Mouse (Mus musculus) kidney, adult 9 months (tissue): ENCODE data around the gene 2510039O18Rik.

ENCODE experiments used
- DNase-seq: peaks from one replicate; pipeline ENCODE4 v3.0.0; 2022

The 2510039O18Rik gene

DNA sequence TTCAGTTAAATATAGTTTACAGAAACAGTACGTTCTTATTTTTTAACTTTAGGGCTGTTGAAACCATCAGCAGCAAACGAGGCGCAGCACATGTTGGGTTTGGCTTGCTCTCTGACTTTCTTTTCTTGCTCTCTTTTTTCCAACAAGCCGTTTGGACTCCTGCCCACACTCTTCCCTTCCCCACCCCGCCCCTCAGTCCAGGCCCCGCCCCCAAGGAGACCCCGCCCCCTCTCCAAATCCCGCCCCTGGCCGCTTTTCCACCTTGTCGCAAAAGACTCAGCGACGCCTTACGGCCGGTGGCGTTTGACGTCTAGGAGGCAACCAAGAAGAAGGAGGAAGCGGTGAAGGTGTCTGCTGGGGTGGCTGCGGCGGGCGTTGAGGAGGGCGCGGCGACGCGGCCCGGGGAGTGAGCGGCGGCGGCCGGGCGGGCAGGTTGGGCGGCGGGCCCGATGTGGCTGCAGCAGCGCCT lies at the start of gene 2510039O18Rik:
Gene 2510039O18Rik, plus strand, starts transcription at position 320 of the 469 bp plus-strand sequence.
- peak; percentile 87 for DNase-seq

DNA sequence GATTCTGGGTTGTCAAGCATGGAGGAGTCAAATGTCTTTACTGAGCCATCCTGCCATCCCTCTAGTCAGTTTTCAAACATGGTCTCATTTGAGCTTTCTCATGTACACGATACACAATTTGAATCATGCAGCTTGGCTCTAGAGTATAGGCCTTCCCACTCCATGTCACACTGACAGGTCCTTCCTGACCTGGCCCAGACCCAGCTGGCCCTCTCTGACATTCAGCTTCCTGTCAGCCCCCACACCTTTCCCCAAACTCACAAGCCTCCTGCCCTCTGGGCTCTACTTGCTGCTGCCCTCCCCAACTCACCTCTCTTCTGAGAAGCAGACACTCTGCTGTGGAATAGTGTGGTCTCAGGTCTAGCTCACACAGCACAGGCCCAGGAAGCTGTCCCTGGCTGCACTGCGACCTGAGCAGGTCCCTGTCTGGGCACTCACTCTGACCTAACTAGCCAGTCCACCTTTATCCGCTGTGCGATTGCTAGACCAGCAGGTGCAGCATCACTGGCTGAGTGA lies 44.8 kb upstream of the 2510039O18Rik start:
- no peak for DNase-seq

DNA sequence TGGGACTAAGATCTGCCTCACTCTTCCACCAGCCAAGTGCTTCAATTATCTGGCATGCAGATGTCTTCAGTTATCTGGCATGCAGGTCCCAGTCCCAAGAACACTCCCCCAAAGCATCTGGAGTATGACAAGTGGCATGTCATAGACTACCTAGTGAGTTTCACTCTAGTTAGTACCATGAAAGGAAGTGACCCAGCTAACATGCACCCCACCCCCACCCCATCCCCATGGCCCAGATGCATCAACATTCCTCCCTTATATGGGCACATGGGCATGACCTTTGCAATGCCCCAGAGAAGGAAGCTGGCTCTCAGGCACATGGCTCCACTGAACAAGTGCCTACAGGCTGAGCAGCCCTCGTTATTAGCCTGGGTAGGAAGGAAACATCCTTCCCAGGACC lies 44.3 kb upstream of the 2510039O18Rik start:
- no peak for DNase-seq

DNA sequence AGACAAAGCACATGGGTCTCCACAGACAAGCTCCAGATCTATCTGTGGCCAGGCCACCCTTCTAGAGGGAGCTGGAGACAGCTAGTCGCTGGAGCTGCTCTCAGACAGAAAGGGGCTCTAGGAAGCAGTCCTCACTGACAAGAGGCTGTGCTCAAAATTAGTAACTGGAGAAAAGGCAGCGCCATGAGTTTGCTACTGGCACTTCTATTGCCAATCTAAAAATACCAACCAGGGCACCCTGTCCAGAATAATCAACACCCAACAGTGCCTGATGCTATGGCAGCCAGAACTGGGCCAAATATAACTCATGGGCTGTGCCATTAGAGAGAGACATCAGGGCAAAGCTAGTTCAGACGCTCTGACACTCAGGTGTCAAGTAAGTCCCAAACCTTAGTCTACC lies 43.3 kb upstream of the 2510039O18Rik start:
- DNase-seq = no peak

DNA sequence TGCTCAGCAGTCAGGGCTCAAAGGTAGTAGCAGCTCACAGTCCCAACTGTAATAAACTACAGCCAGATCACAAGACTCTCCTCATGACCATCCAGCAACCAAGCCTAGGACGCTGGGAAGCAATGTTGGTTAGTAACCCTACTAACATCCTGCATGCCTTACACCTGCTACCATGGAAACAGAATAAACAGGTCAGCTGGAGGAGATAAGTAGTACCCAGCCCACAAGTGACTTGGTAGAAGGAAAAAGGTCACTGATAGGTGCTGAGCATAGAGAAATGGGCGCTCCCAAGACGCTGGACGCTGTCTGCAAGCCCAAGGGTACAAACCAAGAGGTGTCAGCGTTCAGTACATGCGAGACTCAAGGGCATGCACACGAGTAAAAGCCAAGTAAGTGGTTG lies 40.2 kb upstream of the 2510039O18Rik start:
- peak; percentile 34 for DNase-seq

DNA sequence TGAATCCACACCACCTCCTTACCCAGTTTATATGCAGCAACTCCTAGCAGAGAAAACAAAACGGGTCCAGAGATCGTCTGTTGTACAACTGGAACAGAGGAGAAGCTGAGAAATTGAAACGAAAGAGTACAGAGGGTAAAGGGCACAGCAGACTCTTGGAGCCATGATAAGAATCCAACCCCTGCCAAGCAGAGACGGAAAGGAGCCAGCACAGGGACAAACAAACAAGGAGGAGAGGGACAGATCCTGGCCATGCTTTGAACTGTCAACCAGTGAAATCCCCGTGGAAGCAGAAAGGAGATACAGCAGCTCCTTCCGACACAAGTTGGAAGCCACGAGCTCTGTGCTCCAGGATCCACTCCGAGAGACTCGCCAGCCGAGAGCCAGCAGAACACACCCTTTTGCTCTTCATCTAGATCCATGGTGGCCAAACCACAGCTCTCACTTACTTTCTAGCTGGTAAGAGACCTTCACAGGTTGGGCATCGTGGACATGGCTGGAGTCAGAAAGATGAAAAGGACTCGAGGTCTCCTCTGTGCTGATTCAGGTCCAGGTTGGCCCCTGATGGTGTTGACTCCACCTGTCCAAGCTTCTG lies 37.7 kb upstream of the 2510039O18Rik start:
- DNase-seq = peak; percentile 64

DNA sequence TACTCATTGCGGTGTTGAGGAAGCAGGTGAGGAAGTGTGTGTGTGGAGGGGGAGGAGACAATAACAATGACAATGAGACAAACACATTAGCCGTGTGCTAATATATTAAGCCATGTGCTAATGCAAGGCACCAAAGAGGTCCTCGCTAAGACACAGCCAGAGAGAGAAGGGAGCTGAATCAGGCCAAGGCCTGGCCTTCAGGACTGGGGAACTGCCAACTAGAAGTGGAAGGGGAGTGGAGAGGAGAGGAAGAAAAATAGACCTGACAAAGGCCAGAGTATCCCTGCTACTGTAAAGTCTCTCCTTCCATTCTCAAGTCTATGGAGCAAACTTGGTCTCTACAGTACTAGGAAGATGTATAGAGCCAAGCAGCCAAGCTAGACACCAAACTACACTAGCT lies 37.1 kb upstream of the 2510039O18Rik start:
- DNase-seq = no peak

DNA sequence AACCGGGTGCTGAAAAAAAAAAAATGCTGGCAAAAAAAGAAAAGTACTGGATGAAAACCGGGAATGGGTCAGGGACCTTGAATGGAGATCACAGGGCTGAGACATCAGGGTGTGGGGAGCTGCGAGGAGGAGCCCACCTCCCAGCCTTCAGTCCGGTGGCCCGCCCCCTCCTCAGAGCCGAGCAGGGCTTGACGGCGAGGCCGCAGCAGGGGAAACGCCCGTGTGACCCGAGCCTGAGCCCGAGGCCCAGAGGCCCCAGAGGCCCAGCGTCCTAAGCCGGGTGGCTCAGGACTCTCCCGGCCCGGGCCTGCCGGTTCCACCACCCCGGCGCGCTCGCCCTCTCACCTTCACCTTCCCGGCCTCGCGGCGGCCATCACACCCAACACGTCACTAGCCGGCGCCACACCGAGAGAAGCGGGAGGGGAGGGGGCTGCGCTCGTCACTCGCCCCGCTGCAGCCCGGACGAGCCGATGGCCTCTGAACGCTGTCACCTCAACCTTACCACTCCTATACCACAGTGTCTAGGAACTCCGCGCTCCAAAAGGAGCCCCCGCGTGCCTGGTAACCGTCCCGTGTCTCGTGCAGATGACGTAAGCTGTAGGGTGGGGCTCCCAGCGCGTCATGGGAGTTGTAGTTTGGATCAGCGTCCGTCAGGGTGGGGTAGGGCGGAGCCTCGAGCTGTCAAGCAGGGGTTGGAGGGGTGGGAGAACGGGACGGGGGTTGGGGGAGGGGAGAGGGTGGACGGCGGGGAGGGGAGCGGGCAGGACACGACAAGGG lies 36.2 kb upstream of the 2510039O18Rik start, which contains the start of gene Mfn2:
Gene Mfn2, minus strand, starts transcription at position 392 of the 777 bp plus-strand sequence.
- peak; percentile 94 for DNase-seq

DNA sequence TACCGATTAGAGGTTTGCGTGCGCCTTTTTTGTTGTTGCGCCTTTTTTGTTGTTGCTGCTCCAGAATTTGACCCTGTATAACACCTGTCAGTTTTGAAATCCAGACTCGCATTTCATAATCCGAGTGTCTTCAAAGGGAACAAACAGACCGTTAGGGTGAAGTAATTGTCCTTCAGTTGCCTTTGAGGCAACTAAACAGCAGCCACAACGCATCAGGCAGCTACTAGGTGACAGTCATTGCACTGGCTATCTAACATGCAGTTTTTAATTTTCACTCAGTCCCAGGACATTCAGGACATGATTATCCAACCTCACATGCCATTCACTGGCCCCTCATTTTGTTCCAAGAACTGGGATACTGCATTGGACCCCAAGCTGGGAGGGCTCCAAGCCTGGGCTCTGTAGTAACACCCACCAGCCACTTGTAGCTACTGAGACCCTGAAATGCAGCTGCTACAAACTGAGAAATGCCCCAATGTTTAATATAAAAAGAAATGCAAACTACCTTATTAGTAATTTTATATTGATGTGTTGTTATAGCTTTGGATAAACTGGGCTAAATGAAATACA lies 35.5 kb upstream of the 2510039O18Rik start:
- no peak for DNase-seq

DNA sequence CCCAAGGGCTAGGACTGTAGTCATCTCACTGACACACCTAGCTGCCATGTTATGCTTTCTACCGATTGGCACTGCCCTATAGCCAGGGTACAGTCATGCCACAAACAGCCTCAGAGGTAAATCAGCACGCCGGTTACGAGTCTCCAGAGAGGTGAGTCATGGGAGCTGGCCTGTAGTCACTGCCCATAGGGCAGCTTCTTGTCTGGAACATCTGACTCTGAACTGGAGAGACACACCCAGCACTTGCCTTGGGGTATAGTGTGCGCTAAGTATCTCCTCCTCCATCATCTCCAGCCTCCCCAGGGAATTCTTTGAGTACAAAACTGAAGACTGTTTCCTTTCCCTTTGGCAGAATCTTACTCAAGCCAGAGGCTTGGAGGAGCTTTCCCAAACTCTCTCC lies 34.5 kb upstream of the 2510039O18Rik start:
- no peak for DNase-seq

DNA sequence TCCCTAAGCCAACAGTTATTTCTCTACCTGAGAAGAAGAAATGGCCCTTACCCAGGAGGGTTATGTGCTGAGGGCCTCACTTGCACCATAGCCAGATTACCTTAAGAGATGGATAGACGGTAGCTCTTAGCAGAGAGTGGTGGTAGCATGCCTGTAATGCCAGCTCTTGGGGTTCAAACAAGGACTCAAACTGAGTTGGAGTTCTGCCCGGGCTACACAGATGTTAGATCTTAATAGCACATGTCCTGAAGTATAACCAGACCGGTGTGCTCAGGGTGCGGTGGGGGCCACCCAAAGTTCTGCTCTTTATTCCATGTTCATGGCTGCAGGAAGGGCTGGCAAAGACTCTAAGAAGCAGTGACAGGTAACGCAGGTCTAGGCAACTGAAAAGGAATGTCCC lies 31.2 kb upstream of the 2510039O18Rik start:
- DNase-seq = no peak

DNA sequence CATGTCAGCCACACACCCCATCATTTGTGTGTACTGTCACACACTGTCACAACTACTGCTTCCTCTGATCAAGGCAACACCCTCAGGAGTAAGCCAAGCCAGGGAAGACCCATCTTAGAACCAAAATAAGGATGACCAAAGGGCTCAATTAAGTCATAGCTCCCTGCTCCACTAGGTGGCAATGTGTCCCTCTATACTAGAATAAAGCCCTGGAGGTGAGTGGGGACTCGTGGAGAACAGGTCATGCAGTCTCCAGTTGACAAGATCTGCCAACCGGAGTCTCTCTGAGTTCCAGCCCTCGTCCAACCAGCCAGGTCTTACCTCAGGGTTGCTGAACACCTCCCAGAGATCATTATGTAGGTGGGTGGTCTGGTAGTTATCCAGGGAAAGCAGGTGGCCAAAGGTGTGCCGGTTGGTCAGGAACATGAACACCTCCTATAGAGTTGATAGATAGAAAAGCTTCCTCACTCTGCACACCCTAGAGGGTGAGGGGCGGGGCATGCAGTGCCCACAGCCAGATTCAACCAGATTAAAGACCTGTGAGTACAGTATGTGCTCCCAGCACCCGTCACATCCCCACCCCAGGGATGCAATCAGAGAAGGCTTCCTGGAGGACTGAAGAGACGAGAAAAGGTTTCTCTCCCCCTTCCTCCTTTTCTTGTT lies 22.1 kb upstream of the 2510039O18Rik start:
- peak; percentile 77 for DNase-seq

DNA sequence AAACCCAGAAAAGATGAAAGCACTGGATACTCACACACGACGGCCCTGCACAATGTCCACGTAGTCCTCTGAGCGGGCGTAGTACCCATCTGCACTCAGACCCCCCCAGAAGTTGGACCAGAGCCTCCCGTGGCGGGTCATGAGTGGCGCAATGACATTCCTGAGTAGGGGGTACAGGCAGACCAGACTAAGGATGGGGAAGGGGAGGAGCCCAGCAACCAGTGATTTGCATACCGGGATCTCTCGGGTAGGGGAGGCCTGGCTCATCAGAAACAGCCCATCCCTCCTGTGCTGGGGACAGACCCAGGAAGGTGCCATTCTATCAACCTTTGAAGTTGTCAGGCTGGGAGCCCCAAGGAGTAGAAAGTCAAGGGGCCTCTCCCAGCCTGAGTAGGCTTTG lies 19.7 kb upstream of the 2510039O18Rik start:
- DNase-seq = no peak

DNA sequence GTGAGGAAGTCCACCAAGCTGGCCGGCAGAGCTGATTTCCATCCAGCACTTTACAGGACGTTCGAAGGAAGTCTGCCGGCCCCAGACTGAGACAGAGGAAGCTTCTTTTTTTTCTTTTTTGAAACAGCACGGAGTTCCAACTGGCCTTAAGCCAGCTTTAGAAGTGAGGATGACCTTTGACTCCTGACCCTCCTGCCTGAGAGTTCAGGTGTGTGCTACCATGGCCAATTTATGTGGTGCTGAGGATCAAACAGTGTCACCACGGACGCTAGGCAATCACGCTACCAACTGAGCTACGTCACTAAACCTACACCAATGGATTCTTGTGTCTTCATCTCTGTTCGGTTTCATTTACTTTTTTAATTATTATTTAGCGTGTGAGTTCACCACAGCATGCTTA lies 18.4 kb upstream of the 2510039O18Rik start:
- DNase-seq = no peak

DNA sequence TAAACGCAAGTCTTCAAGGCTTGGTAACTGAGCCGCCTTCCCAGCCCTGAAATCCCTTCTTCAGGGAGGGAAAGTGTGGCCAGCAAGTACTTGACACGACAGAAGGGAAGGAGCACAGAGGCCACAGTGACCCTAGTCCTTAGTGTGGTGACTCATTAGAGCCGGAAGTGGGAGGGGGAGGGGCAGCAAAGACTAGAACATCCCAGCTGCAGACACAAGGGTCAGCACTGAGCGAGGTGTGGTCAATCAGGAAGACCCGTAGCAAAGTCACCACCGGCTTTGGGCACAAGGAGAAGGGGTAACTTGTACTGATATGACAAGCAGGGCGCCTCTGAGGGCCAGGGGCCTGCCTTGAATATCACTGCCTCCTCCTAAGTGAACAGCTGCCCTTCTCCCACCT lies 13.0 kb upstream of the 2510039O18Rik start:
- peak; percentile 60 for DNase-seq

DNA sequence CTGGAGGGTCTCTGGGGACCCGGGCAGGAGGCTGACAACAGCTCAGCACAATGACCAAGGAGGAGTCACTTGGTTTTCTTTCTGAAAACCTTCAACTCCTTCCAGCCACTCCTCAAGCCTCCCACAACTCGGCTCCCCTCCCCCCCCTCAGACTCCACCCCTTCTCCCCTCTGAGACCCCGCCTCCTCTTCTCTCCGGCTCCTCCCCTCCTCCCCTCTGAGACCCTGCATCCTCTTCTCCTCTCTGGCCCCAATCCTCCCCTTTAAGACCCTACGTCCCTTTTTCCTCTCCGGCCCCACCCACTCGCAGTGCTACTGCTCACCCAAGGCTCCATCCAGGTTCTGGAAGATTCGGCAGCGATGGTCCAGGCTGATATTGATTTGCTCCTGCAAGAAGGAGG lies 12.6 kb upstream of the 2510039O18Rik start:
- no peak for DNase-seq

DNA sequence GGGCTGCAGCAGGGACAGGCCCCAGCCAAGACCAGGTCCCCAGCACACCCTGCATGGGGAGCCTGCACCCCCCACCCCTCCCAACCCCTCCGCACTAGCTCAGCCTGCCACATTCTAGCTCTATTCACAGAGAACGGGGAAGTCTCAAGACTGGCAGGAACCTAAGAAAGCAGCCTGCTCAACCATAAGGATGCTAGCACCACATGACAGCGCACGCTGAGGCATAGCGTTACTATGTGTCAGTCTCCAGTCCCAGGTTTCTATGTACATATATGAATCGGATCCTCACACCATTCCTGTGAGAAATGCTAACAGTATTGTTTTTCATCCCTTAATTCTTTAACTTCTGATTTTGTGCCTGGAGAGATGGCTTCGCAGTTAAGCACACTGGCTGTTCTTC lies 12.2 kb upstream of the 2510039O18Rik start:
- no peak for DNase-seq

DNA sequence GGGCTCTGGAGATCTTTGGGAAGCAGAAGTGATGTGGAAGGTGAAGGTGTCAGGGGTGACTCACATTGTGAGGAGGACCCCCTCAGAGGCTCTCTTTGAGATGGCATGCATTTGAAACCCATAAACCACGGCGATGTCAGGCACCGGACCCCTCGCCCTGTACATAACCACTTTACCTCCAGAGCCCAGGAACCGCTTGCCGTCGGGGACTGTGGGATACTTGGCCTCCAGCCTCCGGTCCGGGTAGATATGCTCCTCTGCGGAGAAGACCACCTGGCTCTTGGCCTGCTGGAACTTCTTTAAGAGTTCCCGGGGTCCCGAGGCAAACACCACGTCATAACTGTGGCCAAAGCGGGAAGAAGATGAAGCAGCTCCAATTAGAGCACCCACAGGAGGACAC lies 9.7 kb upstream of the 2510039O18Rik start:
- no peak for DNase-seq

DNA sequence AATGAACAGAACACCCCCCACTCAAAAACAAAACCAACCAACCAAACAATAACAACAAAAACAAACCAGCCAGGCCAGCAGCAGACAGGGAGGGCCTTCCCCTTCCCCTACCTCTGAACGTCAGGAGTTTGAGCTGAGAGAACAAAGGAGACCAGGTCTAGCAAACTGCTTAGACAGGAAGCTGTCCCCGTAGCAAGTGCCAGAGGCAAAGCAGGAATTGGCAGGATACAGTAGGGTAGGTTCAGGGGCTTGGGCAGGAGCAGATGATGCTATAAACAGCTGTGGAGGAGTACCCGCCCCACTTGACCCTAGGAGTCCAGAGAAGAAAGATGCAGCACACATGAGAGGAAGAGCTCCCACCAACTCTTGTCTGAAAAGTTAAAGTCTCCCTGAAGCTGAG lies 6.6 kb upstream of the 2510039O18Rik start:
- DNase-seq = no peak

DNA sequence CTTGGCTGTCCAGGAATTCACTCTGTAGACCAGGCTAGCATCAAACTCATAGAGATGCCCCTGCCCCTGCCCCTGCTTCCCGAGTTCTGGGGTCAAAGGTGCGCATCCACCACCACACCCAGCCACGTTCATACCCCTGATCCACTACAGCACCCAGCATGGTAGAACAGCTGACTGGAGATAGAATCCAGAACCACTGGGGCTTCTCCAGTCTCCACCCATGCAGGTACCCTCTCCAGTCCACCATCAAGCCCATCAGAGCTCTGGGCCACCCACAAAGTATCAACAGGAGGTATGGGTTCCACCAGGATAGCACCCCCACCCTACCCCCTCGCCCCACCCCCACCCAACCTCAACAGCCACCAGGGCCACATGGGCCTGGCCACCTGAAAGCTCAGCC lies 6.1 kb upstream of the 2510039O18Rik start:
- no peak for DNase-seq

DNA sequence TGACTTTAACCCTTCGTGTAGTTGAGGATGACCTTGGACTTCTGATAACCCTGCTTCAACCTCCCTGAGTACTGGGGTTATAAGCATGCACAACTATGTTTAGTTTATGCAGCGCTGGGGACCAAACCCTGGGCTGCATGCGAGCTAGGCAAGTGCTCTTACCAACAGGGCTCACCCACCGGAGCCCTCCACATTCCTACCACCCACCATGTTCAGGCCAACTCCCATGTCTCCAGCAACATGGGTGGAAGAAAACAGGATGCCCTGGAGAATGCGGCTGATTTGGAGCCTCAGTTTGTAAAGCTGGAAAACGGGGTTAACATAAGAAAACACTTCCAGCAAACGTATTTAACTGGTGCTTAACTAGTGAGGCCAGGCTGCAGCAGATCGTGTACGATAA lies 4.8 kb upstream of the 2510039O18Rik start:
- DNase-seq = no peak

DNA sequence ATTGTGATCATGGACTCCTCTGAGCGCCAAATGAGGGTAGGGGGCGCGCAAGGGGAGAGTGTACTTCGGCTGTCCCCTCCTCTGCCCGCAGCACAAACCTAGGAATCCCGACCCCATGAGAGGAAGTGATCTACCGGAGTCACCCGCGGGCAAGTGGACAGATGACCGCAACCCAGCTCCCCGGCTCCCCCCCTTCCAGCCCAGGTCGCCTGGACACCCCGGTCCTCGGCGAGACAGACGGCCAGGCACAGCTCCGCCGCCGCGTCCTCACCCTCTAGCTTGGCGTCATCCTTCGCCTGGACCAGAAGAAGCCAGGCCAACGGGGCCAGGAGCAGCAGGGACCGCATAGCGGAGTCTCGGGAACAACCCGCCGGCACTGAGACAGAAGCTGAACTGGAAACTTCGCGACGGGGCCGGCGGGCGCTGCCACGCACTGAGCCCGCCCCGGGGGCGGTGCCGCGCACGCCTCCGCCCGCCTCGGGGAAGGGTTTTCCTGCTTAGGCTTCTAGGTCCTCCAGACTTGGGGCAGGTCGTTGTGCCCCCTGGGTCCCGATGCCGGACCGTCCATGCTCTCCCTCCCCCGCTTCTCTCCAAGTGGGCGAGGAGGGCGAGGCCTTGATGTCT lies 4.3 kb upstream of the 2510039O18Rik start, which contains the start of gene Plod1:
Gene Plod1, minus strand, starts transcription at position 437 of the 624 bp plus-strand sequence.
- DNase-seq = peak; percentile 87

DNA sequence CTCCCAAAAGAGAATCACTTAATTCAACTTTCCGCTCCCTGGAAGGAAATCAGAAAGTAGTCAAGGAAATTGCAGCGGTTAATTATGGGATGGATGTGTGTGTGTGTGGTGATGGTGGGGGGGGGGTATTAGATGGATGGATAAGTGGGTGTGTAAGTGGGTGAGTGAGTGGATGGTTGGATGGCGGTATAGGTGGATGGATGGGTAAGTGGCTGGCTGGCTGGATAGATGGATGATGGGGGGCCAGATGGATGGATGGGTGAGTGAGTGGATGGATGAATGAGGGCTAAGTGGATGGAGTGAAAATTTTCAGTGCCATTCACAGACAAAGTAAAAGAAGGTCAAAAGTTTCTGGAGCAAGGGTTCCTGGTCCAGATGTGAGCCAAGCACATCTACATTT lies 3.7 kb upstream of the 2510039O18Rik start:
- DNase-seq = no peak
